Mouse (Mus musculus) limb, embryonic 14.5 days (tissue): ENCODE measurements around the gene Dctn1. TPM values are rescaled to one million over a fixed set of nuclear protein-coding genes. Genes with fewer than 3 reads are reported as not detected.
A peak's percentile ranks its signal among the peaks of the same experiment; 100 is the strongest.
"Not testable (repeated sequence)": the region's sequence is repeated elsewhere in the genome, so short reads cannot be mapped to it uniquely, and the experiment has no call there.

Experiments used
- ATAC-seq: fragments of 200-750 bp; cut with Nextera tagmentation; 2 replicates; pipeline ENCODE4 v1.8.0; 2017; ENCODE audit warnings: low read depth, moderate number of reproducible peaks, moderate TSS enrichment; ENCODE audit not compliant: low FRiP score
- DNase-seq: peaks from one replicate; pipeline ENCODE4 v3.0.0-alpha.2; 2015; ENCODE audit warnings: low spot score
- H3K27ac ChIP-seq: fragments of 300-500 bp; sonication (generic); replicated peaks from 2 replicates; pipeline ENCODE4 v1.5.1; 2014; ENCODE audit warnings: low read depth, mild to moderate bottlenecking, low read length, moderate library complexity, mixed read lengths
- H3K27me3 ChIP-seq: fragments of 300-500 bp; sonication (generic); 2 replicates; pipeline ENCODE4 v1.6.1; 2014; ENCODE audit warnings: low read length, mixed read lengths; ENCODE audit not compliant: control insufficient read depth, insufficient read depth
- H3K36me3 ChIP-seq: fragments of 300-500 bp; sonication (generic); 2 replicates; pipeline ENCODE4 v1.6.1; 2014; ENCODE audit warnings: mild to moderate bottlenecking, low read length, moderate library complexity, mixed read lengths; ENCODE audit not compliant: control insufficient read depth, insufficient read depth
- H3K4me1 ChIP-seq: fragments of 300-500 bp; sonication (generic); 2 replicates; pipeline ENCODE4 v1.6.1; 2014; ENCODE audit warnings: antibody characterized with exemption, low read length, mixed read lengths; ENCODE audit not compliant: control insufficient read depth, insufficient read depth
- H3K4me2 ChIP-seq: fragments of 300-500 bp; sonication (generic); replicated peaks from 2 replicates; pipeline ENCODE4 v1.6.1; 2014; ENCODE audit warnings: low read depth, mild to moderate bottlenecking, low read length, moderate library complexity; ENCODE audit not compliant: severe bottlenecking
- H3K4me3 ChIP-seq: fragments of 300-500 bp; sonication (generic); replicated peaks from 2 replicates; pipeline ENCODE4 v1.5.1; 2014; ENCODE audit warnings: low read length
- H3K9ac ChIP-seq: fragments of 300-500 bp; sonication (generic); 2 replicates; pipeline ENCODE4 v1.6.1; 2014; ENCODE audit warnings: mild to moderate bottlenecking, low read depth, low read length, moderate library complexity; ENCODE audit not compliant: severe bottlenecking
- H3K9me3 ChIP-seq: fragments of 300-500 bp; sonication (generic); 2 replicates; pipeline ENCODE4 v1.6.1; 2016; ENCODE audit warnings: low read length; ENCODE audit not compliant: control insufficient read depth
- POLR2A ChIP-seq: fragments of 200-500 bp; IDR thresholded peaks from 2 replicates; pipeline ENCODE4 v1.8.0; 2012; ENCODE audit warnings: inconsistent platforms, mild to moderate bottlenecking, moderate library complexity, borderline replicate concordance; ENCODE audit not compliant: insufficient read depth, insufficient read length; ENCODE audit errors: extremely low read depth
- WGBS: fragments of 180-500 bp; shearing (Covaris S2); extraction: QIAGEN DNeasy Blood & Tissue Kit; methylation state at CpG from one replicate; pipeline ENCODE4 v1.1.7; 2014; 5-methylcytosine and 5-hydroxymethylcytosine counted together
- polyA plus RNA-seq, 2 experiments: library from polyadenylated mRNA; depleted of rRNA in 1 of 2; stranded (reverse) in 1 of 2; unstranded in 1 of 2; fragments of >200 nt; fragmentation: Nextera tagmentation in 1 of 2; extraction: Ambion mirVana in 1 of 2; gene quantifications; 2 replicates each; pipeline versions ENCODE4 v1.2.1 to v1.2.3; 2012 to 2014

Dctn1 gene
- polyA plus RNA-seq, 2 experiments: 82.0 to 128 TPM

GRCm38 (mm10) chr6:83151721-83152120, 14.0 kb upstream of the Dctn1 start:
- ATAC-seq (no peak), DNase-seq (no peak)
- H3K36me3 ChIP-seq: peaks cover 66% of the 10 kb centered on the region
- no peak overlapping the region for H3K4me3 ChIP-seq
- no peak for TF ChIP-seq POLR2A
- H3K4me1 ChIP-seq: 0 out of 2 replicates have a peak, but pooled peaks cover 3% of the 10 kb centered on the region
- WGBS: 52% methylated on average over 7 of the region's 8 CpGs
- H3K9me3 ChIP-seq: no peaks in the 10 kb centered on the region
- H3K27ac ChIP-seq: no peak overlapping the region
- H3K4me2 ChIP-seq: no peak overlapping the region
- H3K27me3 ChIP-seq: no peaks in the 10 kb centered on the region
- H3K9ac ChIP-seq: no peak overlapping the region

GRCm38 (mm10) chr6:83153038-83153437, 12.7 kb upstream of the Dctn1 start:
- Histone ChIP-seq H3K27me3 (no peaks in the 10 kb centered on the region), H3K9me3 (no peaks in the 10 kb centered on the region), H3K4me1 (0 out of 2 replicates have a peak, but pooled peaks cover 3% of the 10 kb centered on the region), H3K4me2 (no peak overlapping the region), H3K9ac (no peak overlapping the region), H3K27ac (no peak overlapping the region), H3K36me3 (peaks cover 52% of the 10 kb centered on the region), H3K4me3 (no peak overlapping the region)
- ATAC-seq (no peak), DNase-seq (no peak)
- WGBS: 86% methylated on average over 12 of the region's 12 CpGs
- no peak for TF ChIP-seq POLR2A

- H3K9ac ChIP-seq: no peak overlapping the region
- 72% methylated on average over 5 of the region's 5 CpGs for WGBS
- no peak for DNase-seq
- 0 out of 2 replicates have a peak, but pooled peaks cover 3% of the 10 kb centered on the region for H3K4me1 ChIP-seq
- no peak for ATAC-seq
- H3K9me3 ChIP-seq: no peaks in the 10 kb centered on the region
- no peak for TF ChIP-seq POLR2A
- H3K36me3 ChIP-seq: peaks cover 48% of the 10 kb centered on the region
- no peak overlapping the region for H3K4me2 ChIP-seq
- H3K4me3 ChIP-seq: no peak overlapping the region
- no peaks in the 10 kb centered on the region for H3K27me3 ChIP-seq
- no peak overlapping the region for H3K27ac ChIP-seq
Measured at GRCm38 (mm10) chr6:83153485-83153884, 12.2 kb upstream of the Dctn1 start.

- no peak for DNase-seq
- Histone ChIP-seq H3K9ac (peak overlapping the region; percentile 54), H3K36me3 (peaks cover 26% of the 10 kb centered on the region), H3K4me3 (peak overlapping the region; percentile 54), H3K4me2 (peak overlapping the region; percentile 87), H3K27ac (no peak overlapping the region), H3K4me1 (0 out of 2 replicates have a peak, but pooled peaks cover 3% of the 10 kb centered on the region), H3K27me3 (peaks cover 8% of the 10 kb centered on the region), H3K9me3 (no peaks in the 10 kb centered on the region)
- TF ChIP-seq POLR2A: 0 out of 2 replicates have a peak, but pooled peaks have one; percentile 10
- ATAC-seq: peak; percentile 4; the same call in 1 of the 2 replicates
- WGBS: 6% methylated on average over 23 of the region's 23 CpGs
Measured at GRCm38 (mm10) chr6:83155552-83156238, 10.0 kb upstream of the Dctn1 start.

- Histone ChIP-seq H3K4me3 (peak within 1 kb of the TSS; percentile 54), H3K4me2 (peak within 1 kb of the TSS; percentile 87), H3K9ac (peak within 1 kb of the TSS; percentile 54), H3K4me1 (0 out of 2 replicates have a peak, but pooled peaks cover 3% of the 10 kb centered on the region), H3K36me3 (peaks cover 20% of the 10 kb centered on the region), H3K27ac (no peak within 1 kb of the TSS), H3K9me3 (no peaks in the 10 kb centered on the region), H3K27me3 (peaks cover 14% of the 10 kb centered on the region)
- WGBS: 3% methylated on average over 32 of the region's 32 CpGs
- no peak for TF ChIP-seq POLR2A
- DNase-seq: peak; percentile 68
- peak; percentile 91 for ATAC-seq
Measured at GRCm38 (mm10) chr6:83156259-83156684, 9.4 kb upstream of the Dctn1 start, which contains the start of the genes Wdr54 and 1700003E16Rik. Gene Wdr54, minus strand, starts transcription at chr6:83156397. Gene 1700003E16Rik, plus strand, starts transcription at chr6:83156404.

- not testable (repeated sequence) for H3K27ac ChIP-seq, H3K9me3 ChIP-seq, H3K36me3 ChIP-seq, H3K9ac ChIP-seq, H3K4me3 ChIP-seq, ATAC-seq, H3K4me2 ChIP-seq
- DNase-seq: peak; percentile 68
- Histone ChIP-seq H3K4me1 (peaks cover 12% of the 10 kb centered on the region), H3K27me3 (peaks cover 28% of the 10 kb centered on the region)
- 18% methylated on average over 3 of the region's 3 CpGs for WGBS
Measured at GRCm38 (mm10) chr6:83159456-83159855, 6.3 kb upstream of the Dctn1 start.
